Mouse (Mus musculus) myocyte (in vitro differentiated cells): ENCODE measurements at regions not wholly inside any gene's neighbourhood (a gene's known extent, or its start where the extent isn't known, plus 50 kb on each side); places are given as distances from the start of the nearest gene placed in this dataset.

Experiments used
- H3K27me3 ChIP-seq: one replicate; pipeline ENCODE4 v1.6.1; 2011; ENCODE audit not compliant: control insufficient read depth, insufficient read depth, insufficient read length
- H3K36me3 ChIP-seq: one replicate; pipeline ENCODE4 v1.6.1; 2011; ENCODE audit not compliant: control insufficient read depth, insufficient read depth
- H3K4me2 ChIP-seq: one replicate; pipeline ENCODE4 v1.6.1; 2011; ENCODE audit warnings: low read depth, control low read depth
- H3K4me3 ChIP-seq: one replicate; pipeline ENCODE4 v1.5.1; 2011; ENCODE audit warnings: mild to moderate bottlenecking, control low read depth, moderate library complexity
- H3K79me2 ChIP-seq: one replicate; pipeline ENCODE4 v1.6.1; 2011; ENCODE audit not compliant: control insufficient read depth, insufficient read depth
- H3ac ChIP-seq: one replicate; pipeline ENCODE4 v1.6.1; 2011; ENCODE audit not compliant: control insufficient read depth, insufficient read length
- CEBPB ChIP-seq: IDR thresholded peaks from 2 replicates; pipeline ENCODE4 v1.6.1; 2011; ENCODE audit warnings: mild to moderate bottlenecking, moderate library complexity; ENCODE audit not compliant: poor library complexity, insufficient read depth, severe bottlenecking
- E2F4 ChIP-seq: IDR thresholded peaks from one replicate; pipeline ENCODE4 v1.6.1; 2011; ENCODE audit warnings: mild to moderate bottlenecking, control low read depth, moderate library complexity; ENCODE audit not compliant: insufficient read depth
- MAX ChIP-seq: IDR thresholded peaks from one replicate; pipeline ENCODE4 v1.6.1; 2011; ENCODE audit warnings: low read depth, mild to moderate bottlenecking, control low read depth
- MYOD1 ChIP-seq, 3 experiments: IDR thresholded peaks; one replicate each; pipeline ENCODE4 v1.6.1; 2011; ENCODE audit warnings: control low read depth in 2 of 3, low read depth in 2 of 3, mild to moderate bottlenecking in 2 of 3, moderate library complexity in 1 of 3; ENCODE audit not compliant: insufficient read length in 2 of 3, control insufficient read depth in 1 of 3
- MYOG ChIP-seq, 3 experiments: IDR thresholded peaks; one replicate each; pipeline ENCODE4 v1.6.1; 2011; ENCODE audit warnings: control low read depth in 2 of 3, low read depth in 2 of 3, mild to moderate bottlenecking in 2 of 3; ENCODE audit not compliant: insufficient read length in 2 of 3, control insufficient read depth in 1 of 3, insufficient read depth in 1 of 3
- POLR2A ChIP-seq: IDR thresholded peaks from one replicate; pipeline ENCODE4 v1.6.1; 2011; ENCODE audit warnings: low read depth, mild to moderate bottlenecking, control low read depth, moderate library complexity; ENCODE audit not compliant: insufficient read length
- POLR2AphosphoS2 ChIP-seq: IDR thresholded peaks from one replicate; pipeline ENCODE4 v1.6.1; 2011; ENCODE audit warnings: low read depth, control low read depth; ENCODE audit not compliant: insufficient read length
- REST ChIP-seq: IDR thresholded peaks from one replicate; pipeline ENCODE4 v1.6.1; 2011; ENCODE audit warnings: mild to moderate bottlenecking, control low read depth, moderate library complexity; ENCODE audit not compliant: insufficient read depth, insufficient read length
- SRF ChIP-seq: IDR thresholded peaks from one replicate; pipeline ENCODE4 v1.6.1; 2011; ENCODE audit warnings: low read depth; ENCODE audit not compliant: control insufficient read depth, insufficient read length
- TCF12 ChIP-seq: IDR thresholded peaks from one replicate; pipeline ENCODE4 v1.6.1; 2011; ENCODE audit warnings: mild to moderate bottlenecking, control low read depth; ENCODE audit not compliant: poor library complexity, insufficient read depth, severe bottlenecking
- TCF3 ChIP-seq: IDR thresholded peaks from one replicate; pipeline ENCODE4 v1.6.1; 2011; ENCODE audit warnings: low read depth, control low read depth; ENCODE audit not compliant: insufficient read length
- USF1 ChIP-seq: IDR thresholded peaks from one replicate; pipeline ENCODE4 v1.6.1; 2011; ENCODE audit warnings: low read depth, mild to moderate bottlenecking, control low read depth, moderate library complexity

DNA sequence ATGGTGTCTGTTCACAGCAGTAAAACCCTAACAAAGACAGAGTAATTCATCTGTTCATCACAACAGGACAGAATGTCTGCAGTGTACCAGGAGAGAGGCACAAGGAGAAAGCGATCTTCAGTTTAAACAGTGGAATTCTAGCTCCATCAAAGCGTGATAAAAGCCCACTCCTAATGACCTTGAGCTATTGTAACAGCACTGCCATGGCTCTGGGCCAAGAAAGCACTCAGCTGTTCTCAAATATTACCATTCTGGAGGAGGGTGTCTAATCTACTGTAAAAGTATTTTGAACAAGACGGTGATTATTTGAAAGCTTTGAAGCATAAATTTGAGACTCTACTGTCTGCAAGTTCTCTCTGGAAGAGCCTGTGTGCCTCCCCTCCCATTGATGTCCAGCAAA is 224.8 kb upstream of the Lyplal1 start:
- Histone ChIP-seq H3K4me3 (no peak overlapping the region), H3ac (no peak overlapping the region), H3K36me3 (no peaks in the 10 kb centered on the region), H3K79me2 (no peaks in the 10 kb centered on the region), H3K4me2 (no peak overlapping the region), H3K27me3 (no peaks in the 10 kb centered on the region)
- TF ChIP-seq USF1 (no peak), TCF12 (no peak), TCF3 (no peak), CEBPB (no peak), POLR2A (no peak), SRF (no peak), POLR2AphosphoS2 (no peak), REST (no peak), MYOG (IDR thresholded peaks at IDR 0.05; ENCODE audit: control insufficient read depth in 1 of 3, insufficient read depth in 1 of 3, insufficient read length in 2 of 3, low read depth in 2 of 3) (no peak), MAX (no peak), MYOD1 (IDR thresholded peaks at IDR 0.05; ENCODE audit: control insufficient read depth in 1 of 3, insufficient read length in 2 of 3, low read depth in 2 of 3) (no peak), E2F4 (no peak)

DNA sequence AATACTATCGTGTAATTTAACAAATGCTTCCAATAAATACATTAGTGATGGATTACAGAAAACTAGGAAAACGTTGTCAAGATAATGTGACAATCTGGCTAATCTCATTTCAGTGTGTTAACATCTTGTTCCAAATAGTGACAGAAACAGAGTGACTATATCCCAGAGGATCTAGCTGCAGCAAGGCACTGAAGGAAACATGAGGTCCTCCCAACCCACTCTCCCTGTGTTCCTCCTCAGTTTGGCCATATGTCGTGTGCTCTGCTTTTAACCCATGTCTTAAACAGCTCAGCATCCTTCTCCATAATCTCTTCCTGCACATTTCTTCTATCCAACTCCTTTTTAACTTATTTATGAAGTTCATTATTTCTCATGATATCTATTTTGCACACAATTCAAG is 223.6 kb upstream of the Lyplal1 start:
- Histone ChIP-seq H3K36me3 (no peaks in the 10 kb centered on the region), H3K4me3 (no peak overlapping the region), H3ac (no peak overlapping the region), H3K79me2 (no peaks in the 10 kb centered on the region), H3K27me3 (no peaks in the 10 kb centered on the region), H3K4me2 (no peak overlapping the region)
- TF ChIP-seq MYOD1 (IDR thresholded peaks at IDR 0.05; ENCODE audit: control insufficient read depth in 1 of 3, insufficient read length in 2 of 3, low read depth in 2 of 3) (no peak), CEBPB (no peak)

DNA sequence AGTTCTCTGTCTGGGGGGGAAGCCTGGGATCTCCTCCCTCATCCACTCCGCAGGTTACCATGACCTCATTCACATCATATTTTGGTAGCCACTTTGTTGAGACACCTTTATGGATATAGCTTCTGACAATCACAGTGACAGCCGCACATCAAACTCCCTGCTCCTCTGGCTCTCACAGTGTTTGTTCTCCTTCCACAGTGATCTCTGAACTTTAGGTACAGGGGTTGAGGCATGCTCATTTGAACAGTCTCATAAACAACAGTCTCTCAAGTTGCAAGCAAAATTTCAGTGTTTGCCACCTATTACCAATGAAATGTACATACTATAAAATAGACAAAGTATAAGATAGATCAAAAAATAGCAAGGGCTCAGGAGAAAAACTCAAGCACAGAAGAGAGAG is 200.2 kb upstream of the Lyplal1 start:
- Histone ChIP-seq H3K27me3 (no peaks in the 10 kb centered on the region), H3K36me3 (no peaks in the 10 kb centered on the region), H3K4me3 (no peak overlapping the region), H3K79me2 (no peaks in the 10 kb centered on the region), H3ac (no peak overlapping the region), H3K4me2 (no peak overlapping the region)
- no peak for TF ChIP-seq USF1
- TF ChIP-seq MYOG (IDR thresholded peaks at IDR 0.05; ENCODE audit: control insufficient read depth in 1 of 3, insufficient read depth in 1 of 3, insufficient read length in 2 of 3, low read depth in 2 of 3) = no peak

DNA sequence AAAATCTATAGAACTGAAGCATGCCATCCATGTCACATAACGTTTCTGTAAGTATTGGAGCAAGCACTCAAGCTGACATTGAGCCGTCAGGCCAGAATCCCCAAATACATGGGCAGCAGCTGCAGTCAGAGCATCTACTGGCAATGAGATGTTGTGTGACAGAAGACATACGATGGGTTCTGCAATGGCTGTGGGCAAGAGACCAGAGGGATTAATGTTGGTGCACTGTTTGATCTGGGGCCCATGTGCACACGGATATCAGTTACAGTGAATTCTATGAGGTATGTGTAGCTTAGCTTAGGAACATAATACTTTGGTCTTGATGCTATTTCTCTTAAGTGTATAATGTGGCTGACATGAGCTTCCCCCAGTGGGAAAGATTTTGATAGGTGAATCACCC is 197.1 kb upstream of the Lyplal1 start:
- Histone ChIP-seq H3K4me2 (no peak overlapping the region), H3K36me3 (no peaks in the 10 kb centered on the region), H3K79me2 (no peaks in the 10 kb centered on the region), H3ac (no peak overlapping the region), H3K27me3 (no peaks in the 10 kb centered on the region), H3K4me3 (no peak overlapping the region)
- TF ChIP-seq MYOD1 (IDR thresholded peaks at IDR 0.05; ENCODE audit: control insufficient read depth in 1 of 3, insufficient read length in 2 of 3, low read depth in 2 of 3) (peak; percentile 47 to 89 (median 78)), MAX (no peak), USF1 (no peak), SRF (no peak), MYOG (IDR thresholded peaks at IDR 0.05; ENCODE audit: control insufficient read depth in 1 of 3, insufficient read depth in 1 of 3, insufficient read length in 2 of 3, low read depth in 2 of 3) (peak in 1 of 3 experiments; percentile 12), POLR2A (no peak), E2F4 (no peak), TCF12 (no peak), CEBPB (0 out of 2 replicates have a peak, but pooled peaks have one; percentile 20)

DNA sequence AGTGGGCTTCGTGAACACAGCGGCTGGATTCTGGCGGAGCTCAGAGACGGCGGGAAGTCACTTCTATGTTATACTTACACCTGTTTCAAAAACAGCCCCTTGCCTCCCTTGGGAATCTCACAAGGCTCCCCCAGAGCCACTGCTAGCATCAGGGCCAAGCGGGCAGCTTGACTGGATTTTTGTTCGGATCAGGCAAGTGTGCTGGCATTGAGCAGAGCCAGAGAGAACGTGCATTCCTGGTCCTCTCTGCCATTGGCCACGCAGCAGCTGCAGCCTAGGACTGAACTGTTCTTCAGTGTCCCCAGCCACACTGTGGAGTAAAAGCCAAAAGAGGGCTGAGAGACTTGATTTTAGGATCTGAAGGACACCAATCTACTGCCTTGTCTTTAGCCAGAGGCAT is 195.6 kb upstream of the Lyplal1 start:
- H3ac ChIP-seq = no peak overlapping the region
- H3K79me2 ChIP-seq = no peaks in the 10 kb centered on the region
- H3K36me3 ChIP-seq = no peaks in the 10 kb centered on the region
- no peak overlapping the region for H3K4me3 ChIP-seq
- TF ChIP-seq MYOD1 (IDR thresholded peaks at IDR 0.05; ENCODE audit: control insufficient read depth in 1 of 3, insufficient read length in 2 of 3, low read depth in 2 of 3) (peak in 2 of 3 experiments; percentile 29 to 32), MYOG (IDR thresholded peaks at IDR 0.05; ENCODE audit: control insufficient read depth in 1 of 3, insufficient read depth in 1 of 3, insufficient read length in 2 of 3, low read depth in 2 of 3) (peak in 2 of 3 experiments; percentile 41 to 49), TCF12 (no peak)
- no peaks in the 10 kb centered on the region for H3K27me3 ChIP-seq
- H3K4me2 ChIP-seq = no peak overlapping the region

DNA sequence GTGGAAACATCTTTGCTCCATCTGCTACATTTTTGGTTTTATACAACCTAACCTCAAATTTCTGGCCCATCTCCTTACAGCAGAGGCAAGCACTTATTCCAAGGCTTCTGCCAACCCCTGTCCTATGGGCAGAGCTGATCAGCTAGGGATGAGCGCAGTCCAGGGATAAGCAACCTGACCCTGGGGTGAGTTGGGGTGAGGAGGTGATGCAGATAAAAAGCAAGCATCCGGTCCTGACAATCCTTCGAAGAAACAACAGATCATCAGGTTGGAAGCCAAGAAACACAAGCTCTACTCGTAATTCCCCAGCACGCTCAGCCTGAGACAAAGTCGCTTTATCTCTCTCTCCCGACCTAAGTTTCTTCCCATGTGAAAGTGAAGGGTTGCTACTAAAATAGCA is 194.9 kb upstream of the Lyplal1 start:
- no peak for TF ChIP-seq SRF
- no peak for TF ChIP-seq MYOG (IDR thresholded peaks at IDR 0.05; ENCODE audit: control insufficient read depth in 1 of 3, insufficient read depth in 1 of 3, insufficient read length in 2 of 3, low read depth in 2 of 3)
- TF ChIP-seq CEBPB = no peak
- no peak for TF ChIP-seq REST
- no peak for TF ChIP-seq POLR2AphosphoS2
- TF ChIP-seq USF1 = no peak
- TF ChIP-seq MAX = no peak
- no peak for TF ChIP-seq POLR2A
- TF ChIP-seq TCF12 = no peak
- no peak for TF ChIP-seq MYOD1 (IDR thresholded peaks at IDR 0.05; ENCODE audit: control insufficient read depth in 1 of 3, insufficient read length in 2 of 3, low read depth in 2 of 3)
- TF ChIP-seq TCF3 = no peak
- no peak for TF ChIP-seq E2F4
- H3K27me3 ChIP-seq = no peaks in the 10 kb centered on the region

More for the DNA sequence above, 194.9 kb upstream of the Lyplal1 start:
- no peaks in the 10 kb centered on the region for H3K36me3 ChIP-seq
- H3ac ChIP-seq = no peak overlapping the region
- H3K79me2 ChIP-seq = no peaks in the 10 kb centered on the region
- H3K4me2 ChIP-seq = no peak overlapping the region
- no peak overlapping the region for H3K4me3 ChIP-seq
